Mouse (Mus musculus): Measurements from ENCODE around the gene Fam71a. TPM values are rescaled to one million over a fixed set of nuclear protein-coding genes. Genes with fewer than 3 reads are reported as not detected.

Gene Fam71a
- total RNA-seq, 2 experiments from 2014 or later: not detected

- peak; percentile 52 to 65 for DNase-seq (ENCODE audit: low spot score in 2 of 2)
Observed at GRCm38 (mm10) chr1:191125811-191126638, 38.6 kb downstream of the Fam71a start.

- DNase-seq (ENCODE audit: low spot score in 2 of 2): no peak
Observed at GRCm38 (mm10) chr1:191124288-191124687, 40.3 kb downstream of the Fam71a start.

DNA sequence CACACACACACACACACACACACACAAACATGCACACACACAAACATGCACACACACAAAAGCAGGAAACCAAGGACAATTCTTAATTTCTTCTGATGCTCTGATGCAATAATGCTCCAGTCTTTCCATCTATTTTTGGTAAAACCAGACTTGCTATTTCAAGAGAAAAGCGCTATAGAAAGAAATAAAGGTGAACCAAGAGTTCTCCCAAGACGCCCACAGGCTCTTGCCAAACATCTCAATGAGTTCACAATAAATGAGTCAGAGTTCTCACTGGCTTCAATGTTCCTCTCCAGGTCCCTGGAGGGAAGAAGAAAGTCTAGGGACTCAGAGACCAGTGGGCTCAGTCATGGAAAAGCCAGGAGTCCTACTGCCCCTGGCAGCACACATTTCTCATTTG, 40.9 kb downstream of the Fam71a start:
- no peak for DNase-seq (ENCODE audit: low spot score in 2 of 2)

GRCm38 (mm10) chr1:191122744-191123143, 41.9 kb downstream of the Fam71a start:
- no peak for DNase-seq (ENCODE audit: low spot score in 2 of 2)

DNA sequence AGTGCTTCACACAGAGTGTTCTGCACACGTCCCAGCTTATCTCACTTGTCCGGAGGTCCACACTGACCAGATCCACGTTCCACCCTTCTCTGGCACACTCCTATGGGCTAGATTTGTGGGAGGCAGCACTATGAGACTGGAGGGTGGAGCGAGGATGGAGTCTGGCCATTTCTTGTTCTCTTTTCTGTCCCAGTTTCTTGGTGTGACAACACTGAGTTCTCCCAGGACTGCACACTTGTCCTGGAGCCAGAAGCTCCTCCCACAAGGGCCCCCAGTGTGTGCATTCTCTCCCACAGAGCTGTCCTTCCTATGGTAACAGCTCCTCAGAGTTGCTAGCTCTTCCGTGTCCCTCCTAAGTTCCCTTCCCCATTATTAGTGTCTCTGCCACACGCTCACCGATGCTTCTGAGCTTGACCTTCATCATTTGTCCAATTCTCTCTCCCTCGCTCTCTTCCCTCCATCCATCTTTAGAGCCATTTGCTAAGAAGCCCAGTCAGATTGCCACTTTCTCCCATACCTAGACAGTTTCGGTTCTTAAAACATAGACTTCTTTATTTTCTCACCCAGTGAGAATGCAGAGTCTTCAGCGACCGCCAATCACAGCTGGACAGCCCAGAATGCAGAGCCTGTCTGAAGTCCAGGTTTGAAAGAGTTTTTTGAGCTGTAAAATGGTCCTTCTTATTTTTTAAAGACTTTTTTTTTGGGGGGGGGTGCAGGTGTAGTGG, 48.9 kb downstream of the Fam71a start:
- DNase-seq (ENCODE audit: low spot score in 2 of 2): no peak

DNA sequence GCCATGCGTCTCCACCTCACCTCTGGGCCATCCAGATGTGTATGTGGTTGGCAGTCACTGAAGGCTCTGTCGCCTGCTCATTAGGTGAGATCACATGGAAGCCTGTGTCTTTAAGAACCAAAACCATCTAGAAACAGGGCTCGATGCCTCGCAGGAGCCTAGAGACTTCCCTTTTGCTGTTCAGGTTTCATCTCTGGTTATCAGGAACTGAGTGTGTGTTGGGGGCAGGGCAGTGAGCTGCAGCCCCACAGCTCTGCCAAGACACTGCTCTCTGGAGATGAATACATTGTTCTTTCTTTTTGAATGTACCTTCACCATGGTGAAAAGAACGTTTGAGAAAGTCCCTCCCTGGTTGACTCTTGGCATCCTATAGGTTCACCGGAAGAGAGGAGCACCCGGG, 49.7 kb downstream of the Fam71a start:
- no peak for DNase-seq (ENCODE audit: low spot score in 2 of 2)

Other genes with a start within 250 kb of the Fam71a start
- 10 to 100 TPM; 47.9 to 50.6 TPM for gene Angel2, start 239.7 kb downstream of the Fam71a start, total RNA-seq (2021)
- gene Vash2, start 185.5 kb downstream of the Fam71a start, total RNA-seq (2021): 10 to 100 TPM; 14.9 to 15.2 TPM
- gene Flvcr1, start 138.7 kb downstream of the Fam71a start, total RNA-seq (2021): 10 to 100 TPM; 20.1 to 26.2 TPM
- gene Spata45, start 128.2 kb downstream of the Fam71a start, total RNA-seq (2021): not detected
- gene Tatdn3, start 101.9 kb downstream of the Fam71a start, total RNA-seq (2021): 10 to 100 TPM; 27.5 to 35.0 TPM
- gene Nsl1, start 101.8 kb downstream of the Fam71a start, total RNA-seq (2021): 1 to 10 TPM; 1.6 to 2.2 TPM
- gene Batf3, start 67.0 kb downstream of the Fam71a start, total RNA-seq (2021): 1 to 10 TPM in 1 of 2 experiments, under 1 TPM in 1; 0.74 to 1.4 TPM
- under 1 TPM; 0.27 to 0.73 TPM for gene Atf3, start 53.2 kb upstream of the Fam71a start, total RNA-seq (2021)
- 10 to 100 TPM; 74.6 to 89.2 TPM for gene Nenf, start 153.4 kb upstream of the Fam71a start, total RNA-seq (2021)
- gene Tmem206, start 161.1 kb upstream of the Fam71a start, total RNA-seq (2021): 10 to 100 TPM; 12.1 to 12.8 TPM
- 10 to 100 TPM; 56.0 to 59.1 TPM for gene Ppp2r5a, start 238.5 kb upstream of the Fam71a start, total RNA-seq (2021)

All from layer of hippocampus, postnatal 10 days (tissue).